Mouse (Mus musculus): ENCODE data around the gene Gid8.
A peak's percentile ranks its signal among the peaks of the same experiment; 100 is the strongest.
"Not testable (repeated sequence)": the region's sequence is repeated elsewhere in the genome, so short reads cannot be mapped to it uniquely, and the experiment has no call there.

Gene Gid8

GRCm38 (mm10) chr2:180710276-180711155 lies 599 bp downstream of the Gid8 start:
- DNase-seq (ENCODE audit: low spot score in 2 of 2): no peak

DNA sequence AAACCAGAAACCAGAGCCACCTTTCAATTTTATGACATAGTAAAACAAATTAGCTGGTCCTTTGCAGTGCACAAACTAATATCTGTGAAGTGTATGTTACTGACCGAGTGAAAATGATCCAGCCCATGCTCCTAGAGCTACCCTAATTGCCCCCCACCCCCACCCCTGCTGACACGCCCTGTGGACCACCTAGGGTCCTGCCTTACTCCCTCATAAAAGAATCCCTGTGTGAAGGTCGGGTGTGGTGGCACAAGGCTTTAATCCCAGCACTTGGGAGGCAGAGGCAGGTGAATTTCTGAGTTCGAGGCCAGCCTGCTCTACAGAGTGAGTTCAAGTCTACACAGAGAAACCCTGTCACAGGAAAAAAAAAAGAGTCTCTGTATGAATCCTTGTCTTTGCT lies 1.6 kb downstream of the Gid8 start:
- DNase-seq (ENCODE audit: low spot score in 2 of 2): no peak

DNA sequence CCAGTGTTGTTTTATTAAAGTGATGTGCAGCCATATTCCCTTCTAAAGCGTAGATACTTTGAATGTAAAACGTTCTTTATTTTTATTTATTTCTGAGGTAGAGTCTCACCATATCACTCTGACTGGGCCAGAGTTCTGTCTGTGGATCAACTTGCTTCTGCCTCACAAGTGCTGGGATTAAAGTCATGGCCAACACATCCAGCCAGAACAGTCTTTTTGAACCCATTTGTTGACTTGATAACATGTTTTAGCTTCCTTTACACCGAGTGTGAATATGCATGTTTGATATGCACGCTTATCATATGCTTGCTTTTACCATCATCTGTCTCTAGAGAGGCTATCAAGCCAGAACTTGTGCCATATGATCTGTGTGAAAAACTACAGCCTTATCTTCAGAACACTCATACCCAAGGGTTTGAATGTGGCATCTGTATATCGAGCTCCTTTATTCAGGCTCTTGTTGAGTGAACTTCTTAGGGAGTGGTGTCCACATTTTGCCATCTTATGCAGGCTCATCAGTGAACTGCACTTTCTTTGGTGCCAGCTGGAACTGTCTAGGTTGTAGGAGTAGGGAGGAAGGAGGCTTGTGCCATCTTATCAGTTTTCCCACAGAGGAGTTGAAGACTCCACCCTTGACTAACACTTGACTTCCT lies 2.2 kb downstream of the Gid8 start:
- no peak for DNase-seq (ENCODE audit: low spot score in 2 of 2)

- DNase-seq (ENCODE audit: low spot score in 2 of 2): not testable (repeated sequence)
Measured at GRCm38 (mm10) chr2:180722748-180723147, 12.8 kb downstream of the Gid8 start.

DNA sequence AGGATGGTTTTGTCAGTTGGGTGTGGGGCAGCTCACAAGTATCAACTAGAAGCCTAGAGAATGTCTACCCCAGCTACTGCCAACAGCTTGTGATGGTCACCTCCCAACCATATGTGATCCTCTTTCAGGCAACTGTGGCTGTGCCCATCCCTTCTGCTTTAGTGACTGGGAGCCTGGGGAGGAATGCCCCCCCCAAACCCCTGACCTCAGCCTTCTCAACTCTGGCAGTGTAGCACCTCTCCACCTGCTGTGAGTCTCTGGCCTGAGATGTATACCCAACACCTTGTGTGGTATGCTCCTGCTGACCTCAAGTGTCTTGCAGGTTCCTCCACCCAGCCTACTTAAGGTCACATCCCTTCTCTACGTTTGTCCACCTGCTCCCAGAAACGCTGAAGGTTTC lies 13.9 kb downstream of the Gid8 start:
- no peak for DNase-seq (ENCODE audit: low spot score in 2 of 2)

DNA sequence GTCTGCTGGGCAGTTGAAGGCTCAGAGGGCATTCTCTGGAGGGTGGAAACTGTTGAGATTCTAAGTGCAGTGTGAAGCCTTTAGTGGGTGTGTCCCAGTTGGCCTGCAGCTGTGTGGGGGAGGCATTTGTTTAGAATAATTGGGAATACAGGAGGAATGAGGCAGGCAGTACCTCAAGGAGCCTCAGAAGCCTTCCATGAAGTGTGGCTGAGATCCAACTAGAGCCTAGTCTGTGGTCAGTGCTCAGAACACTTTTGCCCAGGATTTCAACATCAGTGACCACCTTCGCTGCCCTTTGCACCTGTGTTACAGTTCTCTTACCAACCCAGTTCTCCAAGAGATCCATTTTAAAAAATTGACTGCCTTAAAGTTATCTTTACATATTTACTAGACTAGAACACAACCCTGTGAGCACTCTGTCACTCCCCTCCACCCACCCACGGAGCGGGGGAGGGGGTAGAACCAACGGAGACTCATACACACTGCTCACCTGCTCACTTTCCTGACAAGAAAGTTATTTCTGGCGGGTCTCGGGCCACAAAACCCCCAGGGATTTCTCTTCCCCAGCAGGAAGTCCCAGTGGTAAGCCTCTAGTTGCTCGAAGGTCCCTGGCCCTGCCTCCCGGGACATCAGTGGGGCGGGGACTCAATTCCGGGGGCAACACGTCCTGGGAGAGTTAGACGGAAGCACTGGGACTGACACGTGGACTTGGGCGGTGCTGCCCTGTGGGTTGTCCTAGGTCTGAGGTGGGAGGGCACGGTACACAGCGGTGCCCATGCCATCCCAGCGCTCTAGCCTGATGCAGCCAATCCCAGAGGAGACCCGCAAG lies 14.9 kb downstream of the Gid8 start, which contains the start of gene Slc17a9:
TSS of gene Slc17a9 (plus strand) at position 679 of the 829 bp plus-strand sequence.
- DNase-seq (ENCODE audit: low spot score in 2 of 2): no peak

GRCm38 (mm10) chr2:180725414-180725778 lies 15.5 kb downstream of the Gid8 start:
- no peak for DNase-seq (ENCODE audit: low spot score in 2 of 2)

DNA sequence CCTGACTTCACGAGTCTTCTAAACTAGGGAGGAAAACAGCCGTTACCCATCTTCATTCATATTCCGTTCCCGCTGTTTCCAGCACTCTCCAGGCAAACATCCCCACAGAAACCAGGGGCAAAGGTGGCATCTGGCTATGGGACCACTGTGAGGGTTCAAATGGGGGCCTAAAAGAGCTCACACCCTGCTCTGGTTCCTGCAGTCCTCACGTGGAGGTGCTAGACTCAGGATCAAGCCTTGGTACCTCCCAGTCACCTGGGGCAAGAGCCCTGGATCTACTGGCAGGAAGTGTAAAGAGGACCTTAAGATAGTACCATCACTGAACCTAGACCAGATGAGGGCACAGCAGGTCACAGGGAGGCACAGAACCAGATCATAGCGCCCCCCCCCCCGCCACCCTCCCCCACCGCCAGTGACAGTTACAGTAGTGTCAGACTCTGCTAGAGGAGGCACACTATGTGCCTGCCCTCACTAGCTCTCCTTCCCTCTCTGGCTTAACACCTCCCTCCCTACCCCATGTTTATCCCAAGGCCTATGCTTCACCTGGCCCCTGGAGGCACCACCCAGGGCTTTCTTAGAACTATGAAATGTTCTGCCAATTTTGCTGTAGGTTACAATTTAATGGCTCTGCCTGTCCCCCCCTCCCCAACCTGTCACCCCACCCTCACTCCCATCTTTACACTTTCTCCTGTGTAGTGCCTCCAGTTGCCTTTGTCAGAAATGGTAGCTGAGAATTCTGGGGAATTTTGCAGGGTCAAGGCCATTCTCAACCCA lies 16.1 kb downstream of the Gid8 start:
- DNase-seq (ENCODE audit: low spot score in 2 of 2): no peak

GRCm38 (mm10) chr2:180726658-180727442 lies 16.9 kb downstream of the Gid8 start:
- no peak for DNase-seq (ENCODE audit: low spot score in 2 of 2)

DNA sequence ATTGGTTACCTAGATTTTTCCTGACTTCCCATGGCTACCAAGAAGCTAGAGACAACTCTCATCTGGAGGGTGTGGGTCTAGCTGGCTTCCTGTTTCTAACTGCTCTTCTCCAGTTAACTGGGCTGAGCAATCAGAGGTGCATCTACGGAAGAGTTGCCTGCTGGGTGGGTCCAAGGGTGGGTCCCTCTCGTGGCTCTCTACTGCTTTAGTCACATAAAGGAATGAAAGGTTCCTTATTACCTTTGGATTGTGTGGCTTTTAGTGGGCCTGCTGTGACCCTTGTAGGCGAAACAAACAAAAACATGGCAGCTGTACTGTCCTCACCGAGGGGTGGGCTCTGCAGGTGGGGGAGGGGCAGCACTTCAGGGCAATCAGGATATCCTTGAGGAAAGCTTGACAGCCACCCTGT lies 17.7 kb downstream of the Gid8 start:
- DNase-seq (ENCODE audit: low spot score in 2 of 2): no peak

GRCm38 (mm10) chr2:180731036-180731435 lies 21.1 kb downstream of the Gid8 start:
- DNase-seq (ENCODE audit: low spot score in 2 of 2): no peak

DNA sequence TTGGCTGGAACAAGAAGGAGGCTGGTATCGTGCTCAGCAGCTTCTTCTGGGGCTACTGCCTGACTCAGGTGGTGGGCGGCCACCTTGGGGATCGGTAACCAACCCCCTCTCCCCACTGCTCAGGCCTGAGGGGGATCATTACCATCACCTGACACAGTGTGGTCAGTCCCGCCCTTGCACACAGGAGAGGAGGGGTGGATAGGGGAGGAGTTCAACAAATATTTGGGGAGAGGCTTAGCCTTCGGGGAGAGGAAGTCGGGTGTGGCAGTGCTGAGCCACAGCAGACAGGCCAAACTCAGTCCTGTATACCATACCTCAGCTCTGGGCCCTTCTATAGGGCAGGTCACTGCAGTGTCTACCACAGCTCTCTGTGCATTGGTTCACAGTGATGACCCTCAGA lies 22.1 kb downstream of the Gid8 start:
- no peak for DNase-seq (ENCODE audit: low spot score in 2 of 2)

- DNase-seq (ENCODE audit: low spot score in 2 of 2): no peak
Measured at GRCm38 (mm10) chr2:180735232-180735631, 25.3 kb downstream of the Gid8 start.

GRCm38 (mm10) chr2:180737984-180738383 lies 28.1 kb downstream of the Gid8 start:
- DNase-seq (ENCODE audit: low spot score in 2 of 2): no peak

DNA sequence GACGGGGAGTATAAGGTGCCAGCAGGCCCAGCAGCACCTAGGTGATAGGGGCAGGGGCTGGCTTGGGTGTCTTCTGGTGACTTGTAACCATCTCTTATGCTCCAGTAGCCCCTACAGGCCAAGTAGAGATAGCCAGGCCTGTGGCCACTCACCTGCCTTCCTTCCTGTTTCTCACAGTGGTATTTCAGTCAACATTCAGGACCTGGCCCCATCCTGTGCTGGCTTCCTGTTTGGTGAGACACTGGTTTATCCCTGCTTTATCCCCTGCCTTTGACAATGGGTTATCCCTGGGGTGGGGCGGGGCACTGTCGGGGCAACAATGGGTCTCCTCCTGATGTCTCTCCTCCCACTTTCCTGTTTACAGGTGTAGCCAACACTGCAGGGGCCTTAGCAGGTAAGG lies 30.4 kb downstream of the Gid8 start:
- no peak for DNase-seq (ENCODE audit: low spot score in 2 of 2)

DNA sequence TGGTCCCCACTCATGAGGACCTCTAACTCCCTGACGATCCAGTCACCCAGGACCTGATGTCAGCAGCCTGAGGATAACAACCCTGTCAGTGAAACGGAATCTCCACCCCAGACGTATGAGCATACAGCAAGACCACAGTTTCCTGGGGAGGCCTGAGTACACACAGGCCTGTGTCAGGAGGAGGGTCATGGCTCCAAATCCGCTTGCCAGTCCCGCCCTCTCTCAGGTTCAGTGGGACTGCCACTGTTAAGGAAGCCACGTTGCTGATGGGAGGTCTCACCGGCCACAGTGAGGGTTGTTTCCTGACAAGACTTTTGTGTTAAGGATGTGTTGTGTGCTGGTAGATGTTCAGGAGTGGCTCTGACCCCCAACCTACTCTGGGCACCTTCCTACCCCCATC lies 31.5 kb downstream of the Gid8 start:
- no peak for DNase-seq (ENCODE audit: low spot score in 2 of 2)

- no peak for DNase-seq (ENCODE audit: low spot score in 2 of 2)
Measured at GRCm38 (mm10) chr2:180742820-180743219, 32.9 kb downstream of the Gid8 start.

DNA sequence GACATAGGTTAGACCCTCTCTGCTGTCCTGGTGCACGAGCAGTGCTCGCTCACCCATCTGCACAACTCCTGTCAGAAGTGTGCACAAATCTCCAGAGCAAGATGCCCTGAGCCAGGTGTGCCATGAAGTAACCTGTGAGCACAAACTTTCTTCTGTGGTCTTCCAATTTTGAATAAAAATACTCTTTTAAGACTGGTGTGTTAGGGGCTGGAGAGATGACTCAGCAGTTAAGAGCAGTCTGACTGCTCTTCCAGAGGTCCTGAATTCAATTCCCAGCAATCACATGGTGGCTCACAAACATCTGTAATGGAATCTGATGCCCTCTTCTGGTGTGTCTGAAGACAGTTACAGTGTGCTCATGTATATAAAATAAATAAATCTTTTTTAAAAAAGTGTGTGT lies 33.4 kb downstream of the Gid8 start:
- no peak for DNase-seq (ENCODE audit: low spot score in 2 of 2)

DNA sequence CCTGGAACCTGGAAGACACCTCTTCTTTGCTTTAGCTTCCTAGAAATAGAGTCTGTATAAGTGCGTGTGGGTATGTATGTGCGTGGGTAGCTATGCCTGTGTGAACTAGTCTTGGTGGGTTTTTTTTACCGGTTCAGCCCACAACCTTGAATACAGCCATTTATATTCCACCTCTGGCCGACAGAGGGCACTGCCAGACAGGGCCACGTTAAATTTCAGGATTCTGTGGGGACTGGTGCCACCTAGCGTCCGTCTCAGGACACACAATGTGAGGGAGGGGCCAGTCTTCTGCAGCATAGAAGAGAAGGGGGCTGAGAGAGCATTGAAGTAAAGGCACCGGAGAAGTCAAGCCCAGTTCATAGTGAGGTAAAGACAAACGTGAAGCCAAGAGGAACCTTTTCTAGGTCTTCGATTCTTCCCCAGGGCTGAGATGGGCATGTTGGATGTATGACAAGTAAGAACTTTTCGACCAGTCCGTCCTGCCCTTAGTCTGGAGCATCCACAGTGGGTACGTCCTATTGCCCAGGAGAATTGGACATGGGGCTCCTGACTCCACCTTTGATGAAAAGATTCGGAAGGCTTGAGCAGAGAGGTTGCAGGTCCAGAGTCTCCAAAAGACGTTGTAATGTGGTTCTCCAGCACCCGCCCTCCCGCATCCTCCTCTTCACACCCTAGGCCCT lies 35.5 kb downstream of the Gid8 start:
- peak; percentile 57 to 89 for DNase-seq (ENCODE audit: low spot score in 2 of 2)

GRCm38 (mm10) chr2:180746569-180747192 lies 36.8 kb downstream of the Gid8 start:
- no peak for DNase-seq (ENCODE audit: low spot score in 2 of 2)

Measured in left cerebral cortex, adult 9 months (tissue).